Mouse (Mus musculus): ENCODE results near the gene 9130230L23Rik. TPM values are rescaled to one million over a fixed set of nuclear protein-coding genes. Genes with fewer than 3 reads are reported as not detected.

Gene 9130230L23Rik
- polyA plus RNA-seq, 1 experiment from 2014 or later: 1.0 TPM

- Histone ChIP-seq H3K4me2 (no peak overlapping the region), H3K36me3 (ENCODE audit: insufficient read depth) (no peaks in the 10 kb centered on the region), H3K4me1 (ENCODE audit: insufficient read depth) (no peaks in the 10 kb centered on the region), H3K27me3 (ENCODE audit: insufficient read depth, low read length) (no peaks in the 10 kb centered on the region), H3K27ac (ENCODE audit: low read depth) (no peak overlapping the region), H3K4me3 (ENCODE audit: low read depth, low read length) (no peak overlapping the region), H3K9me3 (ENCODE audit: low read depth, low read length) (no peaks in the 10 kb centered on the region), H3K9ac (no peak overlapping the region)
- ATAC-seq (ENCODE audit: insufficient read depth) (no peak), DNase-seq (no peak)
- 85% methylated on average over 5 of the region's 5 CpGs for WGBS
- no peak for TF ChIP-seq CTCF (IDR thresholded peaks at IDR 0.05; ENCODE audit: low read depth)
These were observed 40.8 kb downstream of the 9130230L23Rik start for GRCm38 (mm10) chr5:65963291-65963690.

GRCm38 (mm10) chr5:65960597-65960950 is 43.5 kb downstream of the 9130230L23Rik start:
- no peaks in the 10 kb centered on the region for H3K9me3 ChIP-seq (ENCODE audit: low read depth, low read length)
- no peak overlapping the region for H3K27ac ChIP-seq (ENCODE audit: low read depth)
- 88% methylated on average over 11 of the region's 11 CpGs for WGBS
- no peak for DNase-seq
- H3K4me1 ChIP-seq (ENCODE audit: insufficient read depth): no peaks in the 10 kb centered on the region
- ATAC-seq (ENCODE audit: insufficient read depth): no peak
- no peak overlapping the region for H3K4me2 ChIP-seq
- H3K36me3 ChIP-seq (ENCODE audit: insufficient read depth): no peaks in the 10 kb centered on the region
- H3K9ac ChIP-seq: no peak overlapping the region
- no peaks in the 10 kb centered on the region for H3K27me3 ChIP-seq (ENCODE audit: insufficient read depth, low read length)
- H3K4me3 ChIP-seq (ENCODE audit: low read depth, low read length): no peak overlapping the region
- no peak for TF ChIP-seq CTCF (IDR thresholded peaks at IDR 0.05; ENCODE audit: low read depth)

GRCm38 (mm10) chr5:65959893-65960596 is 44.0 kb downstream of the 9130230L23Rik start:
- TF ChIP-seq CTCF (IDR thresholded peaks at IDR 0.05; ENCODE audit: low read depth): no peak
- no peak overlapping the region for H3K4me2 ChIP-seq
- DNase-seq (no peak), ATAC-seq (ENCODE audit: insufficient read depth) (no peak)
- no peak overlapping the region for H3K4me3 ChIP-seq (ENCODE audit: low read depth, low read length)
- no peak overlapping the region for H3K9ac ChIP-seq
- H3K27me3 ChIP-seq (ENCODE audit: insufficient read depth, low read length): no peaks in the 10 kb centered on the region
- WGBS: 68% methylated on average over 5 of the region's 5 CpGs
- H3K4me1 ChIP-seq (ENCODE audit: insufficient read depth): no peaks in the 10 kb centered on the region
- no peak overlapping the region for H3K27ac ChIP-seq (ENCODE audit: low read depth)
- H3K9me3 ChIP-seq (ENCODE audit: low read depth, low read length): no peaks in the 10 kb centered on the region
- H3K36me3 ChIP-seq (ENCODE audit: insufficient read depth): no peaks in the 10 kb centered on the region

DNA sequence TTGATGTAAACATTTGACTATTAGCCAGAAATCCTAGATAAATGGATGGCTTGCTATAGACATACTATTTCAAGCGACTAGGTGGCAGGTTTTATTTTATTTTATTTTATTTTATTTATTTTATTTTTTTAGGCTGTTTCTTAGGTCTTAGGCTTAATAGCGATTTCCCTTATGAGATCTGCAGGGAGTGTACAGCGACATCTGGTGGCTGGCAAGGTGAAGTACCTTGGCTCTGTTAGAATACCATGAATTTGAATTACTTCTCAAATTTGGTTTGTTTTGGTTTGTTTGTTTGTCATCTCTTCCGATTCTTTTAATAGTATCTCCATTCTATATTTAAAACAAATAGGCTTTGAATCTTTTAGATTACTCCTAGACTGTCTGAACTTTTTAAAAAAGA is 45.5 kb downstream of the 9130230L23Rik start:
- TF ChIP-seq CTCF (IDR thresholded peaks at IDR 0.05; ENCODE audit: low read depth): peak; percentile 87
- Histone ChIP-seq H3K9ac (no peak overlapping the region), H3K9me3 (ENCODE audit: low read depth, low read length) (no peaks in the 10 kb centered on the region), H3K4me1 (ENCODE audit: insufficient read depth) (no peaks in the 10 kb centered on the region), H3K27ac (ENCODE audit: low read depth) (no peak overlapping the region), H3K36me3 (ENCODE audit: insufficient read depth) (no peaks in the 10 kb centered on the region), H3K27me3 (ENCODE audit: insufficient read depth, low read length) (no peaks in the 10 kb centered on the region), H3K4me2 (no peak overlapping the region), H3K4me3 (ENCODE audit: low read depth, low read length) (no peak overlapping the region)
- 3% methylated on average over 4 of the region's 4 CpGs for WGBS
- no peak for ATAC-seq (ENCODE audit: insufficient read depth)
- DNase-seq: peak; percentile 82

DNA sequence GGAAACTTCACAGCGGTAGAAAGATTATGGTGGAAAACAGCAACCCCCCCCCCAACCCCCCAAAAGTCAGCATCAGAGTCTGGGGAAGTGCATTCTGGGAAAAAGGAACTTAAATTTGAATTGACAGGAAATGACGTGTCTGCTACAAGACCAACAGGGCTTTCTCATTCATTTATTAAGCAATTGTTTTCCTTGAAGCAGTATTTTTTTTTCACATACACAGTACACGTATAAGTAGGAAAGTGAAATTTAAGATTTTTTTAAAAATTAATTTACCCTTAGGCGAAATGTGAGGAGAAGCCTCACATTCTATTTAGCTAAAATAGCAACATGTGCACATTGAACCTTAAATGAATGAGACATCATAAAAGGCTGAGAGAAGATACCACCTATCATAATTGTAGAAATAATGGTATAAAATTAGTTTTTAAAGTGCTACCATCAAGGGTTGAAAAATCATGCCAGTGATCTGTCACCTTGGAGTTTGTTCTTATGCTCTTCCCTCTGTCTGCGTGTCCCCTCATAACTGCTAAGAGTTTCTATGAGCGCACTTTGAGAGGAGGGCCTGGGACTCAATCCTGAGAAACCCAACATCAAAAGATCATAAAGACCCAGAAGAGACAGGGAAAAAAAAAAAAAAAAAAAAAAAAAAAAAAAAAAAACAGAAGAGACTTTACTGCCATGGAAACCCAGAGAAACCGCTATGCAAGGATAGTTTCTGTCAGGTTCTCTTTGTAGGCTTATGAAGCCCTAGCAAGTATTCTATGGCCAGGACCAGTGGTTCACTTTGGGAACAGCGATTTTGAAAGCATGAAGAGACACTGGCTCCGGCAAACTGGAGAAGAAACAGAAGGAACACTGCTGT is 47.7 kb downstream of the 9130230L23Rik start:
- Histone ChIP-seq H3K9me3 (ENCODE audit: low read depth, low read length) (no peaks in the 10 kb centered on the region), H3K27ac (ENCODE audit: low read depth) (peak overlapping the region; percentile 44; the same call in 1 of the 2 replicates), H3K36me3 (ENCODE audit: insufficient read depth) (no peaks in the 10 kb centered on the region), H3K4me2 (peak overlapping the region; percentile 61), H3K4me3 (ENCODE audit: low read depth, low read length) (peak overlapping the region; percentile 25), H3K4me1 (ENCODE audit: insufficient read depth) (no peaks in the 10 kb centered on the region), H3K27me3 (ENCODE audit: insufficient read depth, low read length) (no peaks in the 10 kb centered on the region), H3K9ac (no peak overlapping the region)
- no peak for DNase-seq
- TF ChIP-seq CTCF (IDR thresholded peaks at IDR 0.05; ENCODE audit: low read depth): no peak
- ATAC-seq (ENCODE audit: insufficient read depth): no peak
- WGBS: 78% methylated on average over 9 of the region's 9 CpGs

GRCm38 (mm10) chr5:65955343-65956143 is 48.5 kb downstream of the 9130230L23Rik start:
- Histone ChIP-seq H3K9me3 (ENCODE audit: low read depth, low read length) (no peaks in the 10 kb centered on the region), H3K4me1 (ENCODE audit: insufficient read depth) (no peaks in the 10 kb centered on the region), H3K4me2 (peak overlapping the region; percentile 61), H3K36me3 (ENCODE audit: insufficient read depth) (no peaks in the 10 kb centered on the region), H3K4me3 (ENCODE audit: low read depth, low read length) (peak overlapping the region; percentile 25), H3K27ac (ENCODE audit: low read depth) (peak overlapping the region; percentile 44), H3K27me3 (ENCODE audit: insufficient read depth, low read length) (no peaks in the 10 kb centered on the region), H3K9ac (peak overlapping the region; percentile 26; the same call in 1 of the 2 replicates)
- peak; percentile 92 for DNase-seq
- peak; percentile 95 for TF ChIP-seq CTCF (IDR thresholded peaks at IDR 0.05; ENCODE audit: low read depth)
- peak; percentile 68 for ATAC-seq (ENCODE audit: insufficient read depth)
- WGBS: 32% methylated on average over 23 of the region's 23 CpGs
